Mouse (Mus musculus) kidney, embryonic 15.5 days (tissue): Measurements from ENCODE around the gene Junb. TPM values are rescaled to one million over a fixed set of nuclear protein-coding genes. Genes with fewer than 3 reads are reported as not detected.

Source experiments
- ATAC-seq: fragments of 200-750 bp; cut with Nextera tagmentation; replicated peaks from 2 replicates; pipeline ENCODE4 v1.8.0; 2017; ENCODE audit warnings: moderate TSS enrichment; ENCODE audit not compliant: low FRiP score
- H3K27ac ChIP-seq: fragments of 300-500 bp; sonication (generic); 2 replicates; pipeline ENCODE4 v1.5.1; 2015; ENCODE audit warnings: mild to moderate bottlenecking, inconsistent platforms
- H3K27me3 ChIP-seq: fragments of 300-500 bp; sonication (generic); 2 replicates; pipeline ENCODE4 v1.6.1; 2015; ENCODE audit warnings: inconsistent platforms
- H3K36me3 ChIP-seq: fragments of 300-500 bp; sonication (generic); 2 replicates; pipeline ENCODE4 v1.6.1; 2015; ENCODE audit warnings: inconsistent platforms
- H3K4me1 ChIP-seq: fragments of 300-500 bp; sonication (generic); 2 replicates; pipeline ENCODE4 v1.6.1; 2015; ENCODE audit warnings: inconsistent platforms
- H3K4me2 ChIP-seq: fragments of 300-500 bp; sonication (generic); 2 replicates; pipeline ENCODE4 v1.6.1; 2015; ENCODE audit warnings: moderate library complexity, mild to moderate bottlenecking, inconsistent platforms
- H3K4me3 ChIP-seq: fragments of 300-500 bp; sonication (generic); replicated peaks from 2 replicates; pipeline ENCODE4 v1.5.1; 2015; ENCODE audit warnings: mild to moderate bottlenecking, inconsistent platforms
- H3K9ac ChIP-seq: fragments of 300-500 bp; sonication (generic); 2 replicates; pipeline ENCODE4 v1.6.1; 2015; ENCODE audit warnings: mild to moderate bottlenecking, inconsistent platforms
- H3K9me3 ChIP-seq: fragments of 300-500 bp; sonication (generic); replicated peaks from 2 replicates; pipeline ENCODE4 v1.6.1; 2016; ENCODE audit warnings: inconsistent platforms
- WGBS: fragments of 180-500 bp; shearing (Covaris S2); methylation state at CpG from one replicate; pipeline ENCODE4 v1.1.7; 2015; ENCODE audit warnings: mixed read lengths; 5-methylcytosine and 5-hydroxymethylcytosine counted together
- polyA plus RNA-seq: library from polyadenylated mRNA; unstranded; fragments of >200 nt; fragmentation: Nextera tagmentation; extraction: Ambion mirVana; gene quantifications from 2 replicates; pipeline ENCODE4 v1.2.1, GENCODE M21; 2015

Gene Junb
- polyA plus RNA-seq, 1 experiment from 2014 or later, result 9.6 TPM

- no peak overlapping the region for H3K4me3 ChIP-seq
- WGBS, result 13% methylated on average over 28 of the region's 28 CpGs
Measured at GRCm38 (mm10) chr8:85011242-85011641, 32.7 kb upstream of the Junb start.

GRCm38 (mm10) chr8:85007686-85008085, 29.2 kb upstream of the Junb start:
- Histone ChIP-seq H3K4me1 (peaks cover 6% of the 10 kb centered on the region; the same call in 1 of the 2 replicates), H3K9me3 (no peaks in the 10 kb centered on the region), H3K4me3 (no peak overlapping the region), H3K36me3 (0 out of 2 replicates have a peak, but pooled peaks cover 2% of the 10 kb centered on the region), H3K9ac (no peak overlapping the region), H3K4me2 (no peak overlapping the region), H3K27me3 (peaks cover 44% of the 10 kb centered on the region), H3K27ac (no peak overlapping the region)
- no peak for ATAC-seq
- 18% methylated on average over 25 of the region's 25 CpGs for WGBS

More at GRCm38 (mm10) chr8:85011242-85011641, 32.7 kb upstream of the Junb start:
- Histone ChIP-seq H3K4me1 (peaks cover 12% of the 10 kb centered on the region), H3K9ac (no peak overlapping the region), H3K9me3 (no peaks in the 10 kb centered on the region), H3K4me2 (peak overlapping the region; percentile 14; the same call in 1 of the 2 replicates), H3K27me3 (peaks cover 67% of the 10 kb centered on the region), H3K36me3 (no peaks in the 10 kb centered on the region), H3K27ac (no peak overlapping the region)
- ATAC-seq, result no peak

GRCm38 (mm10) chr8:84997649-84998295, 19.3 kb upstream of the Junb start:
- no peaks in the 10 kb centered on the region for H3K9me3 ChIP-seq
- peaks cover 24% of the 10 kb centered on the region for H3K27me3 ChIP-seq
- no peak overlapping the region; the same call in 1 of the 2 replicates for H3K4me3 ChIP-seq
- H3K27ac ChIP-seq, result no peak overlapping the region
- peaks cover 16% of the 10 kb centered on the region for H3K4me1 ChIP-seq
- H3K36me3 ChIP-seq, result peaks cover 21% of the 10 kb centered on the region
- H3K4me2 ChIP-seq, result peak overlapping the region; percentile 21
- no peak overlapping the region for H3K9ac ChIP-seq
- whole genome bisulfite sequencing, result 9% methylated on average over 19 of the region's 19 CpGs
- peak; percentile 59 for ATAC-seq

GRCm38 (mm10) chr8:84996978-84997377, 18.5 kb upstream of the Junb start:
- Histone ChIP-seq H3K9ac (no peak overlapping the region), H3K4me2 (no peak overlapping the region), H3K4me3 (no peak overlapping the region), H3K9me3 (no peaks in the 10 kb centered on the region), H3K27me3 (peaks cover 24% of the 10 kb centered on the region), H3K36me3 (peaks cover 19% of the 10 kb centered on the region), H3K27ac (no peak overlapping the region), H3K4me1 (peaks cover 16% of the 10 kb centered on the region)
- 88% methylated on average over 5 of the region's 5 CpGs for WGBS
- ATAC-seq, result no peak

GRCm38 (mm10) chr8:84995680-84996079, 17.2 kb upstream of the Junb start:
- Histone ChIP-seq H3K27ac (no peak overlapping the region), H3K4me2 (0 out of 2 replicates have a peak overlapping the region, but pooled peaks have one; percentile 25), H3K9me3 (no peaks in the 10 kb centered on the region), H3K36me3 (peaks cover 19% of the 10 kb centered on the region), H3K4me1 (peaks cover 23% of the 10 kb centered on the region), H3K9ac (no peak overlapping the region), H3K4me3 (no peak overlapping the region), H3K27me3 (peaks cover 24% of the 10 kb centered on the region)
- ATAC-seq, result no peak
- 21% methylated on average over 25 of the region's 25 CpGs for WGBS

- Histone ChIP-seq H3K9ac (no peak overlapping the region), H3K9me3 (no peaks in the 10 kb centered on the region), H3K36me3 (peaks cover 19% of the 10 kb centered on the region), H3K4me3 (no peak overlapping the region), H3K4me2 (no peak overlapping the region), H3K27ac (no peak overlapping the region), H3K4me1 (peaks cover 28% of the 10 kb centered on the region), H3K27me3 (peaks cover 24% of the 10 kb centered on the region)
- no peak for ATAC-seq
- WGBS, result 91% methylated on average over 9 of the region's 9 CpGs
Measured at GRCm38 (mm10) chr8:84994375-84994774, 15.9 kb upstream of the Junb start.

- H3K4me1 ChIP-seq, result peaks cover 29% of the 10 kb centered on the region
- H3K9me3 ChIP-seq, result no peaks in the 10 kb centered on the region
- WGBS, result 2% methylated on average over 15 of the region's 15 CpGs
- peak; percentile 72 for ATAC-seq
- H3K27ac ChIP-seq, result peak overlapping the region; percentile 85
- peaks cover 36% of the 10 kb centered on the region for H3K27me3 ChIP-seq
- H3K36me3 ChIP-seq, result peaks cover 9% of the 10 kb centered on the region; the same call in 1 of the 2 replicates
- H3K4me3 ChIP-seq, result peak overlapping the region; percentile 58
- peak overlapping the region; percentile 69 for H3K9ac ChIP-seq
- peak overlapping the region; percentile 85 for H3K4me2 ChIP-seq
Measured at GRCm38 (mm10) chr8:84990836-84991235, 12.3 kb upstream of the Junb start.

- peak within 1 kb of the TSS; percentile 69 for H3K9ac ChIP-seq
- no peaks in the 10 kb centered on the region for H3K9me3 ChIP-seq
- H3K4me3 ChIP-seq, result peak within 1 kb of the TSS; percentile 58
- under 1% methylated on average over 28 of the region's 28 CpGs for WGBS
- H3K4me1 ChIP-seq, result peaks cover 29% of the 10 kb centered on the region
- H3K27ac ChIP-seq, result peak within 1 kb of the TSS; percentile 85
- peaks cover 31% of the 10 kb centered on the region for H3K27me3 ChIP-seq
- ATAC-seq, result peak; percentile 91
- peaks cover 9% of the 10 kb centered on the region; the same call in 1 of the 2 replicates for H3K36me3 ChIP-seq
- peak within 1 kb of the TSS; percentile 85 for H3K4me2 ChIP-seq
Measured at GRCm38 (mm10) chr8:84990349-84990748, 11.8 kb upstream of the Junb start, which contains the start of gene Hook2. Gene Hook2 (plus strand): TSS chr8:84990603.

GRCm38 (mm10) chr8:84989810-84990209, 11.3 kb upstream of the Junb start:
- peaks cover 26% of the 10 kb centered on the region for H3K27me3 ChIP-seq
- H3K4me2 ChIP-seq, result peak overlapping the region; percentile 85
- H3K9ac ChIP-seq, result peak overlapping the region; percentile 59
- peak overlapping the region; percentile 58 for H3K4me3 ChIP-seq
- ATAC-seq, result peak; percentile 55
- no peaks in the 10 kb centered on the region for H3K9me3 ChIP-seq
- H3K4me1 ChIP-seq, result peaks cover 34% of the 10 kb centered on the region
- WGBS, result under 1% methylated on average over 15 of the region's 15 CpGs
- peak overlapping the region; percentile 83 for H3K27ac ChIP-seq
- peaks cover 3% of the 10 kb centered on the region; the same call in 1 of the 2 replicates for H3K36me3 ChIP-seq

- Histone ChIP-seq H3K27ac (peak overlapping the region; percentile 82), H3K9me3 (no peaks in the 10 kb centered on the region), H3K4me3 (peak overlapping the region; percentile 58), H3K27me3 (peaks cover 22% of the 10 kb centered on the region), H3K9ac (no peak overlapping the region; the same call in 1 of the 2 replicates), H3K4me1 (peaks cover 39% of the 10 kb centered on the region), H3K4me2 (peak overlapping the region; percentile 85), H3K36me3 (no peaks in the 10 kb centered on the region)
- WGBS, result 4% methylated on average over 15 of the region's 15 CpGs
- no peak; the same call in 1 of the 2 replicates for ATAC-seq
Measured at GRCm38 (mm10) chr8:84989311-84989731, 10.8 kb upstream of the Junb start.

GRCm38 (mm10) chr8:84987903-84988302, 9.4 kb upstream of the Junb start:
- Histone ChIP-seq H3K4me3 (no peak overlapping the region), H3K4me2 (no peak overlapping the region), H3K27ac (no peak overlapping the region), H3K9ac (no peak overlapping the region), H3K36me3 (no peaks in the 10 kb centered on the region), H3K4me1 (peaks cover 44% of the 10 kb centered on the region), H3K9me3 (no peaks in the 10 kb centered on the region), H3K27me3 (peaks cover 20% of the 10 kb centered on the region)
- ATAC-seq, result no peak
- 75% methylated on average over 2 of the region's 2 CpGs for WGBS

- no peak for ATAC-seq
- H3K36me3 ChIP-seq, result no peaks in the 10 kb centered on the region
- H3K27me3 ChIP-seq, result peaks cover 20% of the 10 kb centered on the region
- no peaks in the 10 kb centered on the region for H3K9me3 ChIP-seq
- H3K4me2 ChIP-seq, result no peak overlapping the region
- H3K4me3 ChIP-seq, result no peak overlapping the region
- H3K9ac ChIP-seq, result no peak overlapping the region
- WGBS, result 88% methylated on average over 5 of the region's 5 CpGs
- H3K4me1 ChIP-seq, result peaks cover 46% of the 10 kb centered on the region
- H3K27ac ChIP-seq, result no peak overlapping the region
Measured at GRCm38 (mm10) chr8:84987388-84987787, 8.9 kb upstream of the Junb start.
